Mouse (Mus musculus) limb, embryonic 11.5 days (tissue): ENCODE results near the gene Birc5. TPM values are rescaled to one million over a fixed set of nuclear protein-coding genes. Genes with fewer than 3 reads are reported as not detected.
A peak's percentile ranks its signal among the peaks of the same experiment; 100 is the strongest.

Experiments used
- ATAC-seq: fragments of 200-750 bp; cut with Nextera tagmentation; 2 replicates; pipeline ENCODE4 v1.8.0; 2017; ENCODE audit warnings: low read depth; ENCODE audit not compliant: insufficient number of reproducible peaks, low FRiP score, low TSS enrichment
- DNase-seq: peaks from one replicate; pipeline ENCODE4 v3.0.0-alpha.2; 2015; ENCODE audit warnings: low spot score
- H3K27ac ChIP-seq: fragments of 300-500 bp; sonication (generic); replicated peaks from 2 replicates; pipeline ENCODE4 v1.5.1; 2014; ENCODE audit warnings: low read depth, mild to moderate bottlenecking, low read length
- H3K27me3 ChIP-seq: fragments of 300-500 bp; sonication (generic); 2 replicates; pipeline ENCODE4 v1.6.1; 2014; ENCODE audit warnings: mild to moderate bottlenecking, low read length, mixed read lengths; ENCODE audit not compliant: control insufficient read depth, insufficient read depth
- H3K36me3 ChIP-seq: fragments of 300-500 bp; sonication (generic); 2 replicates; pipeline ENCODE4 v1.6.1; 2014; ENCODE audit warnings: mild to moderate bottlenecking, low read length, moderate library complexity, mixed read lengths; ENCODE audit not compliant: control insufficient read depth, insufficient read depth
- H3K4me1 ChIP-seq: fragments of 300-500 bp; sonication (generic); 2 replicates; pipeline ENCODE4 v1.6.1; 2014; ENCODE audit warnings: low read length, mixed read lengths; ENCODE audit not compliant: control insufficient read depth, insufficient read depth
- H3K4me2 ChIP-seq: fragments of 300-500 bp; sonication (generic); 2 replicates; pipeline ENCODE4 v1.6.1; 2014; ENCODE audit warnings: low read depth, mild to moderate bottlenecking, moderate library complexity; ENCODE audit not compliant: severe bottlenecking
- H3K4me3 ChIP-seq: fragments of 300-500 bp; sonication (generic); 2 replicates; pipeline ENCODE4 v1.5.1; 2014; ENCODE audit warnings: low read depth, low read length
- H3K9ac ChIP-seq: fragments of 300-500 bp; sonication (generic); 2 replicates; pipeline ENCODE4 v1.6.1; 2014; ENCODE audit warnings: mild to moderate bottlenecking, low read length
- H3K9me3 ChIP-seq: fragments of 300-500 bp; sonication (generic); 2 replicates; pipeline ENCODE4 v1.6.1; 2016; ENCODE audit warnings: low read length; ENCODE audit not compliant: control insufficient read depth
- WGBS: fragments of 180-500 bp; shearing (Covaris S2); extraction: QIAGEN DNeasy Blood & Tissue Kit; methylation state at CpG from one replicate; pipeline ENCODE4 v1.1.7; 2014; 5-methylcytosine and 5-hydroxymethylcytosine counted together
- polyA plus RNA-seq: library from polyadenylated mRNA; unstranded; fragments of >200 nt; fragmentation: Nextera tagmentation; extraction: Ambion mirVana; gene quantifications from 2 replicates; pipeline ENCODE4 v1.2.1, GENCODE M21; 2014

Birc5 gene
- polyA plus RNA-seq, 1 experiment from 2014 or later, result 435 TPM

- H3K27me3 ChIP-seq, result no peaks in the 10 kb centered on the region
- no peak for ATAC-seq
- 40% methylated on average over 13 of the region's 13 CpGs for WGBS
- H3K9me3 ChIP-seq, result no peaks in the 10 kb centered on the region
- H3K9ac ChIP-seq, result 0 out of 2 replicates have a peak overlapping the region, but pooled peaks have one; percentile 12
- H3K27ac ChIP-seq, result no peak overlapping the region; the same call in 1 of the 2 replicates
- H3K4me2 ChIP-seq, result no peak overlapping the region
- no peaks in the 10 kb centered on the region; the same call in 1 of the 2 replicates for H3K36me3 ChIP-seq
- peaks cover 10% of the 10 kb centered on the region for H3K4me1 ChIP-seq
- no peak for DNase-seq
- H3K4me3 ChIP-seq, result no peak overlapping the region
Measured at GRCm38 (mm10) chr11:117877917-117878745, 29.1 kb downstream of the Birc5 start.

GRCm38 (mm10) chr11:117878892-117879291, 29.8 kb downstream of the Birc5 start:
- no peak overlapping the region; the same call in 1 of the 2 replicates for H3K27ac ChIP-seq
- no peak overlapping the region for H3K4me3 ChIP-seq
- peaks cover 12% of the 10 kb centered on the region for H3K4me1 ChIP-seq
- H3K9me3 ChIP-seq, result no peaks in the 10 kb centered on the region
- H3K9ac ChIP-seq, result peak overlapping the region; percentile 9; the same call in 1 of the 2 replicates
- 32% methylated on average over 8 of the region's 8 CpGs for WGBS
- H3K27me3 ChIP-seq, result no peaks in the 10 kb centered on the region
- DNase-seq, result no peak
- no peak for ATAC-seq
- no peaks in the 10 kb centered on the region; the same call in 1 of the 2 replicates for H3K36me3 ChIP-seq
- H3K4me2 ChIP-seq, result no peak overlapping the region

- DNase-seq (no peak), ATAC-seq (no peak)
- Histone ChIP-seq H3K4me2 (no peak overlapping the region), H3K4me1 (peaks cover 13% of the 10 kb centered on the region), H3K4me3 (no peak overlapping the region), H3K9me3 (no peaks in the 10 kb centered on the region), H3K27me3 (no peaks in the 10 kb centered on the region), H3K27ac (no peak overlapping the region), H3K9ac (no peak overlapping the region), H3K36me3 (no peaks in the 10 kb centered on the region)
- WGBS, result 77% methylated on average over 6 of the region's 6 CpGs
Measured at GRCm38 (mm10) chr11:117879676-117880075, 30.6 kb downstream of the Birc5 start.

- DNase-seq, result no peak
- ATAC-seq, result no peak
- Histone ChIP-seq H3K4me1 (peaks cover 13% of the 10 kb centered on the region), H3K4me3 (no peak overlapping the region), H3K4me2 (no peak overlapping the region), H3K36me3 (no peaks in the 10 kb centered on the region), H3K9me3 (no peaks in the 10 kb centered on the region), H3K27me3 (no peaks in the 10 kb centered on the region), H3K27ac (no peak overlapping the region), H3K9ac (no peak overlapping the region)
- 89% methylated on average over 9 of the region's 9 CpGs for WGBS
Measured at GRCm38 (mm10) chr11:117880336-117880976, 31.4 kb downstream of the Birc5 start.

- H3K27me3 ChIP-seq, result no peaks in the 10 kb centered on the region
- no peak overlapping the region for H3K4me3 ChIP-seq
- no peak overlapping the region for H3K9ac ChIP-seq
- H3K9me3 ChIP-seq, result no peaks in the 10 kb centered on the region
- ATAC-seq, result no peak
- no peaks in the 10 kb centered on the region for H3K36me3 ChIP-seq
- 70% methylated on average over 6 of the region's 6 CpGs for WGBS
- no peak for DNase-seq
- no peak overlapping the region for H3K4me2 ChIP-seq
- H3K27ac ChIP-seq, result no peak overlapping the region
- H3K4me1 ChIP-seq, result peaks cover 13% of the 10 kb centered on the region
Measured at GRCm38 (mm10) chr11:117880977-117881358, 31.9 kb downstream of the Birc5 start.

GRCm38 (mm10) chr11:117881787-117882186, 32.7 kb downstream of the Birc5 start:
- no peak for DNase-seq
- no peak overlapping the region for H3K4me3 ChIP-seq
- H3K27ac ChIP-seq, result no peak overlapping the region
- peaks cover 13% of the 10 kb centered on the region for H3K4me1 ChIP-seq
- no peak for ATAC-seq
- H3K9me3 ChIP-seq, result no peaks in the 10 kb centered on the region
- H3K4me2 ChIP-seq, result no peak overlapping the region
- H3K9ac ChIP-seq, result no peak overlapping the region
- WGBS, result 16% methylated on average over 8 of the region's 8 CpGs
- H3K27me3 ChIP-seq, result no peaks in the 10 kb centered on the region
- no peaks in the 10 kb centered on the region for H3K36me3 ChIP-seq

- Histone ChIP-seq H3K27ac (no peak overlapping the region), H3K4me2 (no peak overlapping the region), H3K4me1 (peaks cover 13% of the 10 kb centered on the region), H3K9ac (no peak overlapping the region), H3K4me3 (no peak overlapping the region), H3K27me3 (no peaks in the 10 kb centered on the region), H3K36me3 (no peaks in the 10 kb centered on the region), H3K9me3 (no peaks in the 10 kb centered on the region)
- 91% methylated on average over 1 of the region's 1 CpGs for WGBS
- ATAC-seq, result no peak
- no peak for DNase-seq
Measured at GRCm38 (mm10) chr11:117882208-117882607, 33.2 kb downstream of the Birc5 start.

GRCm38 (mm10) chr11:117886000-117886399, 36.9 kb downstream of the Birc5 start:
- no peaks in the 10 kb centered on the region for H3K9me3 ChIP-seq
- no peak overlapping the region for H3K9ac ChIP-seq
- no peak overlapping the region for H3K4me2 ChIP-seq
- no peaks in the 10 kb centered on the region for H3K36me3 ChIP-seq
- peaks cover 34% of the 10 kb centered on the region for H3K4me1 ChIP-seq
- no peak overlapping the region for H3K4me3 ChIP-seq
- no peak overlapping the region for H3K27ac ChIP-seq
- 0 out of 2 replicates have a peak, but pooled peaks cover 7% of the 10 kb centered on the region for H3K27me3 ChIP-seq
- WGBS, result 41% methylated on average over 5 of the region's 5 CpGs
- DNase-seq, result no peak
- ATAC-seq, result no peak
